Mouse (Mus musculus) urinary bladder, adult 18-20 months (tissue): ENCODE results near the gene Barx2.

Source experiments
- DNase-seq, 2 experiments: peaks; one replicate each; pipeline ENCODE4 v3.0.0; 2022; ENCODE audit warnings: low spot score in 2 of 2, mixed read lengths in 2 of 2

The Barx2 gene

GRCm38 (mm10) chr9:31888333-31888732, 24.9 kb downstream of the Barx2 start:
- no peak for DNase-seq

GRCm38 (mm10) chr9:31886258-31886657, 27.0 kb downstream of the Barx2 start:
- DNase-seq, result no peak

- no peak for DNase-seq
Measured at GRCm38 (mm10) chr9:31882376-31882775, 30.9 kb downstream of the Barx2 start.

GRCm38 (mm10) chr9:31875556-31875955, 37.7 kb downstream of the Barx2 start:
- no peak for DNase-seq

- DNase-seq, result no peak
Measured at GRCm38 (mm10) chr9:31874236-31874635, 39.0 kb downstream of the Barx2 start.

- no peak for DNase-seq
Measured at GRCm38 (mm10) chr9:31871410-31871809, 41.9 kb downstream of the Barx2 start.

GRCm38 (mm10) chr9:31868823-31869460, 44.3 kb downstream of the Barx2 start:
- no peak for DNase-seq

GRCm38 (mm10) chr9:31863830-31864229, 49.4 kb downstream of the Barx2 start:
- no peak for DNase-seq

- DNase-seq, result no peak
Measured at GRCm38 (mm10) chr9:31859446-31859845, 53.8 kb downstream of the Barx2 start.

- DNase-seq, result no peak
Measured at GRCm38 (mm10) chr9:31858720-31859340, 54.4 kb downstream of the Barx2 start.

GRCm38 (mm10) chr9:31857512-31857911, 55.8 kb downstream of the Barx2 start:
- no peak for DNase-seq

- DNase-seq, result no peak
Measured at GRCm38 (mm10) chr9:31856437-31856836, 56.8 kb downstream of the Barx2 start.

GRCm38 (mm10) chr9:31855668-31856067, 57.6 kb downstream of the Barx2 start:
- peak; percentile 30 to 43 for DNase-seq

GRCm38 (mm10) chr9:31851710-31852109, 61.6 kb downstream of the Barx2 start:
- peak; percentile 71 to 75 for DNase-seq

GRCm38 (mm10) chr9:31850706-31851105, 62.6 kb downstream of the Barx2 start:
- no peak for DNase-seq

GRCm38 (mm10) chr9:31849387-31849786, 63.9 kb downstream of the Barx2 start:
- DNase-seq, result no peak

GRCm38 (mm10) chr9:31844614-31845013, 68.6 kb downstream of the Barx2 start:
- no peak for DNase-seq

- no peak for DNase-seq
Measured at GRCm38 (mm10) chr9:31841108-31841815, 72.0 kb downstream of the Barx2 start.

GRCm38 (mm10) chr9:31840571-31840970, 72.7 kb downstream of the Barx2 start:
- no peak for DNase-seq

- no peak for DNase-seq
Measured at GRCm38 (mm10) chr9:31840037-31840436, 73.2 kb downstream of the Barx2 start.

GRCm38 (mm10) chr9:31839106-31840027, 73.9 kb downstream of the Barx2 start:
- no peak for DNase-seq

- no peak for DNase-seq
Measured at GRCm38 (mm10) chr9:31838047-31838446, 75.2 kb downstream of the Barx2 start.
